Mouse (Mus musculus): ENCODE results near the gene Atp6v0a4. TPM values are rescaled to one million over a fixed set of nuclear protein-coding genes. Genes with fewer than 3 reads are reported as not detected.

The Atp6v0a4 gene
- total RNA-seq, 1 experiment: 2.7 TPM

- Histone ChIP-seq H3K4me1 (ENCODE audit: control insufficient read depth in 2 of 2, insufficient read depth in 2 of 2, low read length in 2 of 2, poor library complexity in 1 of 2) (peaks cover 2 to 14% of the 10 kb centered on the region in 2 experiments; a peak in 2 of 4 replicates), H3K4me3 (ENCODE audit: insufficient read depth in 1 of 2, low read depth in 1 of 2, low read length in 2 of 2, poor library complexity in 1 of 2, severe bottlenecking in 1 of 2) (no peak overlapping the region), H3K27ac (ENCODE audit: insufficient read depth, low read depth, low read length, poor library complexity, severe bottlenecking) (no peak overlapping the region), H3K9ac (ENCODE audit: insufficient read depth, low read depth, low read length, poor library complexity, severe bottlenecking) (no peak overlapping the region), H3K9me3 (ENCODE audit: control insufficient read depth, insufficient read depth, low read depth, low read length) (no peaks in the 10 kb centered on the region), H3K36me3 (ENCODE audit: control insufficient read depth, insufficient read depth, low read length, poor library complexity, severe bottlenecking) (no peaks in the 10 kb centered on the region)
- in situ Hi-C loops (cut with MboI; ENCODE audit: low sequenced_read_pairs in 2 of 2, unreplicated experiment in 2 of 2): no loop called here
- no peak for DNase-seq (ENCODE audit: low read depth, low spot score)
- TF ChIP-seq HCFC1 (IDR thresholded peaks at IDR 0.05; ENCODE audit: borderline replicate concordance, insufficient read depth, low read length) (no peak), CHD2 (IDR thresholded peaks at IDR 0.05; ENCODE audit: low read depth, low read length) (no peak), ZNF384 (IDR thresholded peaks at IDR 0.05; ENCODE audit: low read depth, low read length) (no peak), ZC3H11A (IDR thresholded peaks at IDR 0.05; ENCODE audit: borderline replicate concordance, low read depth, low read length) (no peak), MAFK (IDR thresholded peaks at IDR 0.05; ENCODE audit: insufficient read depth, low read depth, low read length) (no peak)
These were observed 13.5 kb downstream of the Atp6v0a4 start for GRCm38 (mm10) chr6:38110859-38111258.

- peak overlapping the region; percentile 16 to 54; a peak in 3 of 4 replicates for H3K4me3 ChIP-seq (ENCODE audit: insufficient read depth in 1 of 2, low read depth in 1 of 2, low read length in 2 of 2, poor library complexity in 1 of 2, severe bottlenecking in 1 of 2)
- no peak overlapping the region for H3K9ac ChIP-seq (ENCODE audit: insufficient read depth, low read depth, low read length, poor library complexity, severe bottlenecking)
- peaks cover 2 to 14% of the 10 kb centered on the region in 2 experiments; a peak in 2 of 4 replicates for H3K4me1 ChIP-seq (ENCODE audit: control insufficient read depth in 2 of 2, insufficient read depth in 2 of 2, low read length in 2 of 2, poor library complexity in 1 of 2)
- in situ Hi-C loops (cut with MboI; ENCODE audit: low sequenced_read_pairs in 2 of 2, unreplicated experiment in 2 of 2): no loop called here
- no peak overlapping the region for H3K27ac ChIP-seq (ENCODE audit: insufficient read depth, low read depth, low read length, poor library complexity, severe bottlenecking)
- TF ChIP-seq ZNF384 (IDR thresholded peaks at IDR 0.05; ENCODE audit: low read depth, low read length): no peak
- no peak for TF ChIP-seq HCFC1 (IDR thresholded peaks at IDR 0.05; ENCODE audit: borderline replicate concordance, insufficient read depth, low read length)
- no peak for TF ChIP-seq CHD2 (IDR thresholded peaks at IDR 0.05; ENCODE audit: low read depth, low read length)
- no peak for TF ChIP-seq ZC3H11A (IDR thresholded peaks at IDR 0.05; ENCODE audit: borderline replicate concordance, low read depth, low read length)
- TF ChIP-seq MAFK (IDR thresholded peaks at IDR 0.05; ENCODE audit: insufficient read depth, low read depth, low read length): no peak
- no peak for DNase-seq (ENCODE audit: low read depth, low spot score)
- H3K9me3 ChIP-seq (ENCODE audit: control insufficient read depth, insufficient read depth, low read depth, low read length): no peaks in the 10 kb centered on the region
- no peaks in the 10 kb centered on the region for H3K36me3 ChIP-seq (ENCODE audit: control insufficient read depth, insufficient read depth, low read length, poor library complexity, severe bottlenecking)
These were observed 14.5 kb downstream of the Atp6v0a4 start for GRCm38 (mm10) chr6:38109871-38110270.

GRCm38 (mm10) chr6:38109160-38109795 lies 15.1 kb downstream of the Atp6v0a4 start, which contains the start of gene Tmem213:
Tmem213 (plus strand) TSS chr6:38109255.
- no peak for TF ChIP-seq ZNF384 (IDR thresholded peaks at IDR 0.05; ENCODE audit: low read depth, low read length)
- TF ChIP-seq ZC3H11A (IDR thresholded peaks at IDR 0.05; ENCODE audit: borderline replicate concordance, low read depth, low read length): no peak
- TF ChIP-seq CHD2 (IDR thresholded peaks at IDR 0.05; ENCODE audit: low read depth, low read length): no peak
- no peak for TF ChIP-seq MAFK (IDR thresholded peaks at IDR 0.05; ENCODE audit: insufficient read depth, low read depth, low read length)
- no peak for TF ChIP-seq HCFC1 (IDR thresholded peaks at IDR 0.05; ENCODE audit: borderline replicate concordance, insufficient read depth, low read length)
- Histone ChIP-seq H3K4me3 (ENCODE audit: insufficient read depth in 1 of 2, low read depth in 1 of 2, low read length in 2 of 2, poor library complexity in 1 of 2, severe bottlenecking in 1 of 2) (peak within 1 kb of the TSS; percentile 16 to 54; a peak in 3 of 4 replicates), H3K9ac (ENCODE audit: insufficient read depth, low read depth, low read length, poor library complexity, severe bottlenecking) (no peak within 1 kb of the TSS), H3K36me3 (ENCODE audit: control insufficient read depth, insufficient read depth, low read length, poor library complexity, severe bottlenecking) (no peaks in the 10 kb centered on the region), H3K4me1 (ENCODE audit: control insufficient read depth in 2 of 2, insufficient read depth in 2 of 2, low read length in 2 of 2, poor library complexity in 1 of 2) (peaks cover 2 to 14% of the 10 kb centered on the region in 2 experiments; a peak in 2 of 4 replicates), H3K27ac (ENCODE audit: insufficient read depth, low read depth, low read length, poor library complexity, severe bottlenecking) (no peak within 1 kb of the TSS), H3K9me3 (ENCODE audit: control insufficient read depth, insufficient read depth, low read depth, low read length) (no peaks in the 10 kb centered on the region)
- DNase-seq (ENCODE audit: low read depth, low spot score): no peak
- in situ Hi-C loops (cut with MboI; ENCODE audit: low sequenced_read_pairs in 2 of 2, unreplicated experiment in 2 of 2): no loop called here

GRCm38 (mm10) chr6:38108449-38108848 lies 15.9 kb downstream of the Atp6v0a4 start:
- Histone ChIP-seq H3K9ac (ENCODE audit: insufficient read depth, low read depth, low read length, poor library complexity, severe bottlenecking) (no peak overlapping the region), H3K9me3 (ENCODE audit: control insufficient read depth, insufficient read depth, low read depth, low read length) (no peaks in the 10 kb centered on the region), H3K36me3 (ENCODE audit: control insufficient read depth, insufficient read depth, low read length, poor library complexity, severe bottlenecking) (no peaks in the 10 kb centered on the region), H3K4me3 (ENCODE audit: insufficient read depth in 1 of 2, low read depth in 1 of 2, low read length in 2 of 2, poor library complexity in 1 of 2, severe bottlenecking in 1 of 2) (no peak overlapping the region), H3K27ac (ENCODE audit: insufficient read depth, low read depth, low read length, poor library complexity, severe bottlenecking) (no peak overlapping the region), H3K4me1 (ENCODE audit: control insufficient read depth in 2 of 2, insufficient read depth in 2 of 2, low read length in 2 of 2, poor library complexity in 1 of 2) (peaks cover 2 to 17% of the 10 kb centered on the region in 2 experiments; a peak in 2 of 4 replicates)
- DNase-seq (ENCODE audit: low read depth, low spot score): no peak
- in situ Hi-C loops (cut with MboI; ENCODE audit: low sequenced_read_pairs in 2 of 2, unreplicated experiment in 2 of 2): no loop called here
- TF ChIP-seq HCFC1 (IDR thresholded peaks at IDR 0.05; ENCODE audit: borderline replicate concordance, insufficient read depth, low read length): no peak

Data from ES-E14 (cell line).